Mouse (Mus musculus) layer of hippocampus, adult 2 months (tissue): ENCODE measurements at regions not wholly inside any gene's neighbourhood (a gene's known extent, or its start where the extent isn't known, plus 50 kb on each side); places are given as distances from the start of the nearest gene placed in this dataset.

Experiments
- DNase-seq, 2 experiments: peaks; one replicate each; pipeline ENCODE4 v3.0.0; 2022; ENCODE audit warnings: low spot score in 2 of 2
- H3K27ac ChIP-seq: fragments of 200-600 bp; 2 replicates; pipeline ENCODE4 v1.8.1; 2022
- H3K4me3 ChIP-seq: fragments of 200-600 bp; 2 replicates; pipeline ENCODE4 v1.8.1; 2022; ENCODE audit warnings: mild to moderate bottlenecking
- CTCF ChIP-seq: fragments of 200-600 bp; conservative IDR thresholded peaks from 2 replicates; pipeline ENCODE4 v1.8.1; 2022; ENCODE audit warnings: antibody characterized with exemption, mild to moderate bottlenecking, moderate library complexity

DNA sequence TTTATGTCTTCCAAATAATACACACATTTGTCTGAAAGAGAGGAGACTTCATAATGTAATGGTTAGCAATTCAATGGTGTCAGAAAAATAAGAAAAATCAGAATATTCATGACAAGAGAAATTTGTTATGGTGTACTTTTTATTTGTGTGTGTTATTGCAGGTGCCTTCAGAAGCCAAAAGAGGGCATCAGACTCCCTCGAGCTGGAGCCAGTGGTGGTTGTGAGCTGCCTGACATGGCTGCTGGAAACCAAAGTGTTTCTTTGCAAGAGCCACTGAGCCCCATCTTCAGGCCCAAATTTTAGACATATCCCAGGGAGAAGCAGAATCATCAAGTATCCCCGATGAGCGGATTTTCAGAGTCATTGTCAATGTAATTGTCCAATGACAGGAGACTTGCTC, 81.9 kb downstream of the Tm2d3 start:
- Histone ChIP-seq H3K4me3 (no peak overlapping the region), H3K27ac (no peak overlapping the region)
- no peak for DNase-seq
- peak; percentile 69 for TF ChIP-seq CTCF

- Histone ChIP-seq H3K27ac (no peak overlapping the region), H3K4me3 (no peak overlapping the region)
- no peak for DNase-seq
- no peak for TF ChIP-seq CTCF
Measured at GRCm38 (mm10) chr7:65773948-65774347, 83.0 kb downstream of the Tm2d3 start.

GRCm38 (mm10) chr7:65774388-65775015, 83.5 kb downstream of the Tm2d3 start:
- Histone ChIP-seq H3K4me3 (no peak overlapping the region), H3K27ac (no peak overlapping the region)
- TF ChIP-seq CTCF, result no peak
- no peak for DNase-seq

- no peak for DNase-seq
- no peak for TF ChIP-seq CTCF
- no peak overlapping the region for H3K4me3 ChIP-seq
- H3K27ac ChIP-seq, result no peak overlapping the region
Measured at GRCm38 (mm10) chr7:65775016-65775415, 84.0 kb downstream of the Tm2d3 start.

- no peak for DNase-seq
- no peak for TF ChIP-seq CTCF
- no peak overlapping the region for H3K27ac ChIP-seq
- no peak overlapping the region for H3K4me3 ChIP-seq
Measured at GRCm38 (mm10) chr7:65779716-65780372, 81.7 kb upstream of the Pcsk6 start.

DNA sequence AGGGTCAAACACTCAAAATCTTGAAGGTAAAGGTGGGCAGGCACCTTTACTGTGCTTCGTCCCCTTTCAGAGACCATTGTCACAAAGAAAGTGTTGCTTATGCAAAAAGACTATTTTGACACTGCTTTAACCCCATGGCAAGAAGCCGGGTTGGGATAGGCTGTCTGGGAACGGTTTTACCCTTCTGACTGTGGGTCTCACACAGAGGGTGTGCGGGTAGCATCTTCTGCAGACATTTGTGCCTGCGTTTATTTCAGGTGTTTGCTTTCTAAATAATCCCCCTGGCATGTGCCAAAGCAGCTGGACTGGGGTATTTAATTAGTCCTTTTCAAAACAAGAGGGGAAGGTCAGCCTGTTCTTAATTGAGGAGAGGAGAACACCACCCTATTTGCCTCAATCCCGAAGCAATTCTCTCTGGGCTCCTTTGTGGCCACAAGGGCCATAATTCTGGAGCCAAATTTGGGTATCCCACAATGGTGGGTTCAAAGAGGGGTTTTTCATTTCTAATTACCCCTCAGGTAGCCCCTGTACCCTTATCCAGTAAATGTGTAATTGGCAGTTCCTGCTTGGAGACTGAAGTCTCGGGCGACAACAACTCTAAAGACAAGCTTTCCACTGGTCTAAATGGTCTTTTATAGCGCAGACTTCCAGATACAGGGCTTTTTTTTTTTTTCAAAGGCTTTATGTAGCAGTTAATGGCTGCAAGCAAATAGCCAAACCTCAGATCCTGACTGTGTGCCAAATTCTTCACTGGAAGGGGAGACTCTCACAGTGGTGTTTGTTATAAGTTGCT, 80.8 kb upstream of the Pcsk6 start:
- no peak overlapping the region for H3K4me3 ChIP-seq
- no peak overlapping the region for H3K27ac ChIP-seq
- TF ChIP-seq CTCF, result no peak
- no peak for DNase-seq

DNA sequence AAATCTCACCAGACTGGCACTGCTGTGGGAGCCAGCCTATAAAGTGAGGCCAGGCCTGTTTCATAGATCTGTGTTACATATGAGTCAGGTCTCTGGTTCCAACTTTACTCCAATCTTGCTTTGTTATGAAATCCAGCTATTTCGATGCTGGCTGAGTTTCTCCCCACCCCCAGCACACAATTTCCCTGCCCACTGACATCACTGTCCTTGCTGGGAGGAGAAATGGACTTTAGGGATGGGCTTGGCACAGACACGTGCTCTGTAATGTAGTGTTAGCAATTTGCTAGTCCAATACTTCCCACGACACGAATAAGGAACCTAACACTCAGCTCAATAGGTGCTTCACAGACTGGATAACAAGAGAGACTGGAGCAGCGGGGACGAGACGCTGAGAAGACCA, 79.5 kb upstream of the Pcsk6 start:
- TF ChIP-seq CTCF, result no peak
- Histone ChIP-seq H3K4me3 (no peak overlapping the region), H3K27ac (no peak overlapping the region)
- DNase-seq, result no peak

- Histone ChIP-seq H3K27ac (no peak overlapping the region), H3K4me3 (no peak overlapping the region)
- TF ChIP-seq CTCF, result no peak
- no peak for DNase-seq
Measured at GRCm38 (mm10) chr7:65783773-65784172, 77.8 kb upstream of the Pcsk6 start.

DNA sequence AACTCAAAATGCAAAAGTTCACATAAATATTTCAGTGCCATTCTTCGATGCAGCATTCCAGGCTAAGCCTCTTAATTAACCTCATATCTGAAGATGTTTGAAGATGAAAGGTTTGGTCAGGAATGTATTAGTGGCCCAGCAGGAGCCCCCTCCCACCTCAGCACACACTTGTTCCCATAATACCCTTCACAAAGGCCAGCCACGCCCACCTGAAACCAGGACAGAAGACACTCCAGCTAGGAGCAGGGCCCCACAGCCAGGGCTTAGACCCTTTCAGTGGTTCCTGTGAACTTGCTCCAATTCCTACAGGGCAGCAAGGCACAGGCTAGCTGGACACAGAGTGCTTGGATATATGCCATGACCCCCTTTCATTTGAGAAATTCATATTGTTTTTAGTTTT, 74.6 kb upstream of the Pcsk6 start:
- DNase-seq, result no peak

GRCm38 (mm10) chr7:65787849-65788248, 73.7 kb upstream of the Pcsk6 start:
- no peak overlapping the region for H3K27ac ChIP-seq
- TF ChIP-seq CTCF, result no peak
- H3K4me3 ChIP-seq, result no peak overlapping the region
- no peak for DNase-seq

More for the DNA sequence above, 74.6 kb upstream of the Pcsk6 start:
- H3K27ac ChIP-seq, result no peak overlapping the region
- no peak for TF ChIP-seq CTCF
- no peak overlapping the region for H3K4me3 ChIP-seq

GRCm38 (mm10) chr7:65790264-65790663, 71.3 kb upstream of the Pcsk6 start:
- TF ChIP-seq CTCF, result no peak
- H3K27ac ChIP-seq, result no peak overlapping the region
- no peak for DNase-seq
- no peak overlapping the region for H3K4me3 ChIP-seq

GRCm38 (mm10) chr7:65792187-65792823, 69.2 kb upstream of the Pcsk6 start:
- no peak for TF ChIP-seq CTCF
- Histone ChIP-seq H3K4me3 (no peak overlapping the region), H3K27ac (no peak overlapping the region)
- DNase-seq, result no peak

DNA sequence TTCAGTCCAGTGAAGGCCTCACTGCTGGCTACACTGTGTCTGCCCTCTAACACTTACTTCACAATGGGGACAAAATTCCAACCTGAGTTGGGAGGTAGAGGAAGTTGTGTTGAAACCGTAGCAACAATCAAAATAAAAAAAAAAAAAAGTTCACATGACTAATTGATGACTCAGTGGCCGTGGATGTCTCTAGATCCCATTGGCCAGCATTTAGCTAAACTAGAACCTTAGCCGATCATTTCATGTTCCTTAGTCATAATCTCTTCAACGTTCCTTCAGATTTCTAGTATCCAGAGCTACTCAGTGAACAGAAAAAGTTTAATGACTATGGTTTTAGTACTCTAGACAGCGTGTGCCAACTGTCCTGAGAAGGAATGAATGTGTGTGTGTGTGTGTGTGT, 59.2 kb upstream of the Pcsk6 start:
- no peak for DNase-seq
- no peak for TF ChIP-seq CTCF
- Histone ChIP-seq H3K4me3 (no peak overlapping the region), H3K27ac (no peak overlapping the region)
